Mouse (Mus musculus) frontal cortex, postnatal 10 days (tissue): Measurements from ENCODE around the gene Plac1.
"Not testable (repeated sequence)": the region's sequence is repeated elsewhere in the genome, so short reads cannot be mapped to it uniquely, and the experiment has no call there.

Source experiments
- DNase-seq, 2 experiments: peaks; one replicate each; pipeline ENCODE4 v3.0.0; 2022; ENCODE audit warnings: low spot score in 2 of 2, mixed read lengths in 1 of 2

Gene Plac1

DNA sequence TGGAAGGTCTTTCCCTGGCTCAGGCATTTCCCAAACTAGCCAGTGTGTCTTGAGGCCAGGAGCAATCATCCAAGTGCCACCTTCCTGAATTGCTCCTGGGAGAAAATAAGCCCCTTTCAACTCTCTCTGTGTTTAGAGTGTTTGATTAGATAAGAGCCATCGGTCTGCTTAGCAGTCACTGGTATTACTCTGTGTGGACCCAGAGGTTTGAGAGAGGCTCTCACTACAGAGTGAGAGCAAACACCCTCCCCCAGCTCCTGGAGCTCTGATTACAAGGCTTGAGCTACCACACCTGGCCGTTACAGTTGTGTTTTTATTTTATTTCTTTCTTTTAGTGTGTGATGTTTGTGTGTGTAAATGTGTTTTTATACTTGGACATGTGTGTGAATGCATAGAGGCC lies 193.0 kb downstream of the Plac1 start:
- DNase-seq = no peak

DNA sequence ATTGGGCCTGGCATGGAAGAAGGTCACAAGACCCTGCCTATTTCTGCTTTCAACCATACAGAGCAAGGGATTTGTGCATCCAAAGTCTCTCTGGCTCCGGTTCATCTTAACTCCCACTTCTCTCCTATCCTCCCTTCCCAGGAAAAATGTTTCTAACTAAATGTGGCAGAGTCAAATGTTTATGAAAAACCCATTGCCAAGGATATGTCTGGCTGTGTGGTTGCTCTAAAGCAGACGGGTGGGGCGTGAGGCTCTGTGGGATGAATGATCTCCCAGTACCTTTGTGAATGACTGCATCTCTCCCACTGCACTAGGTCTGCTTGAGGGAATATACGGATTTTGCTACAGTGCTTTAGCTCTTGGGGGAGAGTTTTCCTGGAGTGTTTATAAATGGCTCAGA lies 193.9 kb downstream of the Plac1 start:
- DNase-seq = no peak

DNA sequence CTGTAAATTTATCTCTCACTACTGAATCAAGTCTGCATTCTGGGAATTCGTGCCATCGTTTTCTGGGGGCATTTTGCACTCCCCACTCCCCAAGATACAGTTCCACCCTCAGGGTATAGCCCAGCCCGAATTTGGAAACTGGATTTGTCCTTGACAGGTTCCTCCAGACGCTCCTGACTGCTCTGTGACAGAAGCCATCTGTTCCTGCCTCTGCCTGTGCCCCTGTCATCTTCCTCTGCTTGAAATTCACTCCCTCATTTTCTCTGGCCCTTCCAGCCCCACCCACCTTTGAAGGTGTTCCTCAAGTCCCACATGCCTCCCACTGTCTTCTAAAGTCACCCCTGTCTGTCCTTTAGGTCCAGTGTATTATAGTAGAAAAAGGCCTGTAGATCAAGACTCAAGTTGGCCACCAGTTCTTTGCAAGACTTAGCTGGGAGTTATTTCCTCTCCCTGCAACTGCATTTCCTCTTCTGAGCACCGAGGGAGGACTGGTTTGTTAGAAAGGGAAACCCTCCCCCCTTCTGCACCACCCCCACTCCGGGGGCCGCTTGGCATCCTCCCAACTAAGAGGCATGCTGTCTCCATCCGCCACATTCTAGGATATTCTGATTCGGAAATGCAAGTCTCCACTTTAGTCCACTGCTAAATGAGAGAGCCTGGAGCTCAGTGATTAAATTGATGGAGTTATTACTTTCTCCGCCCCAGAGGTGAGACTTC lies 194.6 kb downstream of the Plac1 start:
- DNase-seq = no peak

DNA sequence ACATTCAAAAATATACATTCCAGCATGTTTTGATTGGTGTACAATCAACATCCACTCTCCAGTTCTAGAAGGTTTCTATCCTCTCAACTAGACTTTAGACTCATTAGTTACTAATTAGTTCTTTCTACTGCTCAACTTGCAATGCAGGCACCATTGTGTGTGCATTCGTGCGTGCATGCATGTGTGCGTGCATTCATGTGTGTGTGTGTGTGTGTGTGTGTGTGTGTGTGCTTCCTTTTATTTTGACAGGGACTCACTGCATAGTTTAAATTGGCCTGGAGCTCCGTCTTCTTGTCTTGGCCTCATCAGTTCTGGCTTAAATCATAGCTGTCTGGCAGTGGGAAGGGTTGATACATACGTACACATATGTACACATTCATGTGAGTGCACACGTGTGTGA lies 198.9 kb downstream of the Plac1 start:
- no peak for DNase-seq

DNA sequence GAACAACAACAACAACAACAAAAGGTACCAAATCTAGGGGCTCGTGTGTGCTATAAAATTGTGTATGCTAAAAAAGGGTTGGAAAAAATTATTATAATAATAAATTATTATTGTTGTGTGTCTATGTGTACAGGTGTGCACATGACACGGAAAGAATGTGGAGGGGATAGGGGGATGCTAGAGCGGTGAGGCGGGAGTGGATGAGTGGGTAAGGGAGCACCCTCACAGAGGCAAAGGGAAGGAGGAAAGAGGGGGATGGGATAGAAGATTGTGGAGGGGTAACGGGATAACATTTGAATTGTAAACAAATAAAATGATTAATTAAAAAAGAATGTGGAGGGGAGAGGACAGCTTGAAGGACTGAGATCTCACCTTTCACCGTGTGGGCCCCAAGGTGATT lies 199.8 kb downstream of the Plac1 start:
- DNase-seq = no peak

DNA sequence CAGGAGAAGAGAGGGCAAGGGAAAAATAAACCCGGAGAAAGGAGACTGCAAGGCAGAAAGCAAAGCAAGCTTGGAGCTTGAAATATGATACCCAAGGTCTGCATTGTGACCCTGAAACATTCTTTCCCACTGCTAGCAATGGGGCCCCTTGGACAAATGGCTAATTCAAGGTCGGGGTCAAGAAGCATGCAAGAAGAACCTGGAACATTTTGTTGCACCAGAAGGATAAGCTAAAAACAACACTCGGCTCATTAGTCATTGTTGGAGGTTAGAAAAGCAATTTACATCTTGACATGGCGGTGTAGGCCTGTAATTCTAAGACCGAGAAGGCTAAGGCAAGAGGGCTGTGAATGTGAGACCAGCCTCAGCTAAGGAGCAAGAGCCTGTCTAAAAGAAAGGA lies 200.3 kb downstream of the Plac1 start:
- no peak for DNase-seq

DNA sequence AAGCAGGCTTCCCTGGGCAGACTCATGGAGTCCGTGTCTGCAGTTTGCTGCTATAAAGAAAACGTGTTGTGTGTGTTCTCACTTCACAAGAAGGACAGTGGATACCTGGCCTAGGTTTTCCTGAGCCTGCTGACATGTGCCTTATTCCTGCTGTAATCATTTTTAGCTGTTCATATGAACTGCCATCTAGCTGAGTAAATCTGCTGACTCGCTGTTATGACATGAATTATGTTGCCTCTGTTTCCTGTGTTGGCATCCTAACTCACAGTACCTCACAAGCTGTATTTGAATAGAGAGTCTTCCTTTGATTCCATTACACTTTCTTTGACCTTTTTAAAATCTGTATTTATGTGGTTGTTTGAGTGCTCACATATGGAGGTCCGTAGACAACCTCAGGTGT lies 201.7 kb downstream of the Plac1 start:
- DNase-seq = no peak

DNA sequence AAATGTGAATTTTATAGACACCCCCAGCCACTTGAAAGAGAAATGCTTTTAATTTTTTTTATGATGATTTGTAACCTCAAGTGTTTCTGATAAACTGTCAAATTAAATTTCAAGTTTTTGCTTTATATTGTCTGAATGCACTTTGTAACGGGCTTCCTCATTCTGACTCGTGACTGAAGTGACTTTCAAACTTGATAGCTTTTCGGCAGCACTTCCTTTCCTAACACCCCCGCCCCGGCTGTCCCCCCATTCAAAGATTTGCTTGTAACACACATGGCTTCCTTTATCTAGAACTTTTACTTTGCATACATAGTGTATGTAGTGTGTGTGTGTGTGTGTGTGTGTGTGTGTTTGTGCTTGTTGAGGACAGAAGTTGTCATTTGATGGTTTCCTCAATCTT lies 210.4 kb downstream of the Plac1 start:
- DNase-seq = no peak

DNA sequence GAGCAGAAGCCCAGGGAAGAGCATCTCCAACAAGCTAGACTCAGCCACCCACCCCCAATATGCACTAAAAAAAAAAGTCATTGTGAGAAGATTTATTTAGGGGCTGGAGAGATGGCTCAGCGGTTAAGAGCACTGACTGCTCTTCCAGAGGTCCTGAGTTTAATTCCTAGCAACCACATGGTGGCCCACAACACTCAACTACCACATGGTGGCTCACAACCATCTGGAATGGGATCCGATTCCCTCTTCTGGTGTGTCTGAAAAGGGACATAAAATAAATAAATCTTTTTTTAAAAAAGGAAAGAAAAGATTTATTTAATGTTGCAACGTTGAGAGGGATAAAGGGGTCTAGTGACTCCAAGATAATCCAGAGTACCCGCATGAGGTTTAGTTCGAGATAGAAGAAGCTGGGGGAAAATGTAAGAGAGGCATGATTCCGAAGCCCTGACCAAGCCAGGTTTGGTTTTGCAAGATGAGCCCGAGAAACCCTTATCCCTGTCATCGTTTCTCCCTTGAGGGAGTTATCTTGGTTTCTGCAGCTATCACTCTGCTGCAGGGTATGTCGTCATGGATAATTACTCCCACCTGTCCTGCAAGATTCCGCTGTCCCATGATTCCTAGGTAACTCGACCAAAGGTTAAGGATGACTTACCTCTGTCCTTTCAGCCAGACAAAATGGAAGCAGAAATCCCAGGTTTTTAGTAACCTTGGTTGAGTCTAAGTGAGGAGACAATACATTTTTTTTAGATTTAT lies 214.3 kb downstream of the Plac1 start:
- no peak for DNase-seq

DNA sequence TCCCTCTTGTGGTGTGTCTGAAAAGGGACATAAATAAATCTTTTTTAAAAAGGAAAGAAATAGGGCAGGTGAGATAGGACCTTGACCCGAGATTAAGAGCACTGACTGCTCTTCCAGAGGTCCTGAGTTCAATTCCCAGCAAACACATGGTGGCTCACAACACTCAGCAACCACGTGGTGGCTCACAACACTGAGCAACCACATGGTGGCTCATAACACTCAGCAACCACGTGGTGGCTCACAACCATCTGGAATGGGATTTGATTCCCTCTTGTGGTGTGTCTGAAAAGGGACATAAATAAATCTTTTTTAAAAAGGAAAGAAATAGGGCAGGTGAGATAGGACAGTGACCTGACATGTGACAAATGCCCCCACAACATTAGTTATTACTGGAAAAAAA lies 215.6 kb downstream of the Plac1 start:
- not testable (repeated sequence) for DNase-seq

DNA sequence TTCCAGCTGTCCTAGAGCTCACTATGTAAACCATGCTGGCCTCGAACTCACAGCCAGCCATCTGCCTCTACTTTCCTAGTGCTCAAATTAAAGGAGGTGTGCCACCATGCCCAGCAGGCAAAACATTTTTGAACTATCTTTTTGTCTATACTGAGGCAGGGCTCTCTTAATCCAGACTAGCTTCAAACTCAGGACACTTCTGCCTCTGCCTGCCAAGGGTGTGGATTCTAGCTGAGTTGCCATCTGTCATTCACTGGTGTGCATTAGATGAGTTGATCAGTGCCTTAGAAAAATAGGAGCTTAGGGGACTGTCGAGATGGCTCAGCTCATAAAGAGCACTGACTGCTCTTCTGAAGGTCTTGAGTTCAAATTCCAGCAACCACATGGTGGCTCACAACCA lies 216.9 kb downstream of the Plac1 start:
- no peak for DNase-seq
